Mouse (Mus musculus) cortical plate, adult 2 months (tissue): ENCODE measurements around the gene Git2.

Experiments
- CTCF ChIP-seq: fragments of 200-500 bp; IDR thresholded peaks from 2 replicates; pipeline ENCODE4 v1.5.1; 2011; ENCODE audit warnings: mild to moderate bottlenecking, control low read depth, low read length; ENCODE audit not compliant: insufficient read depth; ENCODE audit errors: extremely low read depth
- POLR2A ChIP-seq: fragments of 200-500 bp; IDR thresholded peaks from 2 replicates; pipeline ENCODE4 v1.6.1; 2011; ENCODE audit warnings: mild to moderate bottlenecking, low read length, control low read depth; ENCODE audit not compliant: insufficient read depth; ENCODE audit errors: extremely low read depth

GRCm38 (mm10) chr5:114796299-114797012 lies 21.1 kb upstream of the Git2 start:
- TF ChIP-seq POLR2A (no peak), CTCF (no peak)
